Mouse (Mus musculus): ENCODE results near the gene Larp7. TPM values are rescaled to one million over a fixed set of nuclear protein-coding genes. Genes with fewer than 3 reads are reported as not detected.

Larp7 gene
- total and polyA plus RNA-seq, 3 experiments: 2.6 to 23.4 (median 21.6) TPM

GRCm38 (mm10) chr3:127539193-127539592 is 14.0 kb downstream of the Larp7 start:
- TF ChIP-seq POLR2A (IDR thresholded peaks at IDR 0.05; ENCODE audit: insufficient read depth, low read depth, low read length): no peak
- no peak for TF ChIP-seq CTCF (IDR thresholded peaks at IDR 0.05)
- no peak for TF ChIP-seq EP300 (IDR thresholded peaks at IDR 0.05; ENCODE audit: insufficient read depth, low read depth, low read length)

GRCm38 (mm10) chr3:127530293-127530692 is 22.9 kb downstream of the Larp7 start:
- Histone ChIP-seq H3K27me3 (ENCODE audit: control insufficient read depth, insufficient read depth, low read length) (no peaks in the 10 kb centered on the region), H3K9ac (ENCODE audit: low read depth, low read length) (no peak overlapping the region), H3K36me3 (ENCODE audit: control insufficient read depth, insufficient read depth, low read length) (no peaks in the 10 kb centered on the region), H3K79me2 (replicated peaks; ENCODE audit: control insufficient read depth, insufficient read depth, low read length) (no peaks in the 10 kb centered on the region), H3K27ac (peak overlapping the region; percentile 10; the same call in 1 of the 2 replicates), H3K4me3 (no peak overlapping the region), H3K4me1 (ENCODE audit: control insufficient read depth, insufficient read depth, low read length) (peaks cover 4% of the 10 kb centered on the region; the same call in 1 of the 2 replicates)
- DNase-seq: no peak
- TF ChIP-seq CTCF (IDR thresholded peaks at IDR 0.05) (no peak), EP300 (IDR thresholded peaks at IDR 0.05; ENCODE audit: insufficient read depth, low read depth, low read length) (no peak), POLR2A (IDR thresholded peaks at IDR 0.05; ENCODE audit: insufficient read depth, low read depth, low read length) (no peak)
- 16% methylated on average over 4 of the region's 4 CpGs for WGBS
- intact Hi-C loops (cut with DNase I): loop anchor here (5.0 kb wide), 1 partner anchor 33 kb away; the partner anchor contains the start of gene Ank2

More at GRCm38 (mm10) chr3:127539193-127539592, 14.0 kb downstream of the Larp7 start:
- intact Hi-C loops (cut with DNase I): no loop called here
- Histone ChIP-seq H3K79me2 (replicated peaks; ENCODE audit: control insufficient read depth, insufficient read depth, low read length) (no peaks in the 10 kb centered on the region), H3K4me3 (no peak overlapping the region), H3K9ac (ENCODE audit: low read depth, low read length) (no peak overlapping the region), H3K27me3 (ENCODE audit: control insufficient read depth, insufficient read depth, low read length) (no peaks in the 10 kb centered on the region), H3K27ac (peak overlapping the region; percentile 68), H3K4me1 (ENCODE audit: control insufficient read depth, insufficient read depth, low read length) (no peaks in the 10 kb centered on the region; the same call in 1 of the 2 replicates), H3K36me3 (ENCODE audit: control insufficient read depth, insufficient read depth, low read length) (peaks cover 6% of the 10 kb centered on the region)
- DNase-seq: peak in 1 of 2 experiments; percentile 20
- 47% methylated on average over 6 of the region's 6 CpGs for WGBS

DNA sequence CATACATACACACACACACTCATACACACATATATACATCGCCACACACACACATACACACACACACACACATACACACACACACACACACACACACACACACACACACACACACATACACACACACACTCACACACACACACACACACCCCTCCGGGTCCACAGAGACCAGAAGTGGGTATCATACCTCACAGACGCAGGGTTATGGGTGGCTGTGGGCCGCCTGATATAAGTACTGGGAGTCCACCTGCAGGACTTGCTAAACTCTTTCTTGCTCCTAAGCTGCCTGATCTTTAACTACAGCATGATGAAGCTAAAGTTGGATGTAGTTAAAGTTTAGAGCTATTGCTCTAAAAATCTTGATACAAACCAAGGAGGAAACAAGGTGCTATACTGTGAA is 23.3 kb downstream of the Larp7 start:
- no peak overlapping the region for H3K9ac ChIP-seq (ENCODE audit: low read depth, low read length)
- no peaks in the 10 kb centered on the region for H3K79me2 ChIP-seq (replicated peaks; ENCODE audit: control insufficient read depth, insufficient read depth, low read length)
- no peak for DNase-seq
- no peak overlapping the region for H3K4me3 ChIP-seq
- H3K27ac ChIP-seq: peak overlapping the region; percentile 10; the same call in 1 of the 2 replicates
- peaks cover 4% of the 10 kb centered on the region; the same call in 1 of the 2 replicates for H3K4me1 ChIP-seq (ENCODE audit: control insufficient read depth, insufficient read depth, low read length)
- TF ChIP-seq EP300 (IDR thresholded peaks at IDR 0.05; ENCODE audit: insufficient read depth, low read depth, low read length): no peak
- no peak for TF ChIP-seq CTCF (IDR thresholded peaks at IDR 0.05)
- no peak for TF ChIP-seq POLR2A (IDR thresholded peaks at IDR 0.05; ENCODE audit: insufficient read depth, low read depth, low read length)
- intact Hi-C loops (cut with DNase I): loop anchor here (5.0 kb wide), 1 partner anchor 33 kb away; the partner anchor contains the start of gene Ank2
- WGBS: 73% methylated on average over 4 of the region's 4 CpGs
- H3K27me3 ChIP-seq (ENCODE audit: control insufficient read depth, insufficient read depth, low read length): no peaks in the 10 kb centered on the region
- H3K36me3 ChIP-seq (ENCODE audit: control insufficient read depth, insufficient read depth, low read length): no peaks in the 10 kb centered on the region; the same call in 1 of the 2 replicates

DNA sequence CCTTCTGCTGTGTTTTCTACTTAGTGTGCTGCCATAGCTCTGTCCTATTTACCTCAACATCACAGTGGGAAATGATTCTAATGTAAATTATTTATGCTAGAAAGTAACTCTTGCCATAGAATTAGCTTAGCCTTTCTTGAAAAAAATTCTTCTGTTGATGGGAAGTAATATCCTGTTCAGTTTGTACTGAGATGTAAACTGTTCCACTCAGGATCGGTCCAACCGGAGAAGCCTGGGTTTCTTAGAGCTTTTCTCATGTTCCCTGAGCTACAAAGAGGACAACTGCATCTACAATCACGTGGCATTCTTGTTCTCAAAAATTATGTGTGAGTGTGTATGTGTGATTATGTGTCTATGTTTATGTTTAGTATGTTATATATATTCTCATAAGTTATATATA is 23.9 kb downstream of the Larp7 start:
- H3K27me3 ChIP-seq (ENCODE audit: control insufficient read depth, insufficient read depth, low read length): no peaks in the 10 kb centered on the region
- no peaks in the 10 kb centered on the region; the same call in none of the 2 replicates for H3K36me3 ChIP-seq (ENCODE audit: control insufficient read depth, insufficient read depth, low read length)
- peaks cover 6% of the 10 kb centered on the region for H3K4me1 ChIP-seq (ENCODE audit: control insufficient read depth, insufficient read depth, low read length)
- no peak overlapping the region for H3K9ac ChIP-seq (ENCODE audit: low read depth, low read length)
- no peak for TF ChIP-seq CTCF (IDR thresholded peaks at IDR 0.05)
- DNase-seq: no peak
- H3K27ac ChIP-seq: no peak overlapping the region
- 79% methylated on average over 3 of the region's 3 CpGs for WGBS
- H3K79me2 ChIP-seq (replicated peaks; ENCODE audit: control insufficient read depth, insufficient read depth, low read length): no peaks in the 10 kb centered on the region
- intact Hi-C loops (cut with DNase I): no loop called here
- no peak overlapping the region for H3K4me3 ChIP-seq

DNA sequence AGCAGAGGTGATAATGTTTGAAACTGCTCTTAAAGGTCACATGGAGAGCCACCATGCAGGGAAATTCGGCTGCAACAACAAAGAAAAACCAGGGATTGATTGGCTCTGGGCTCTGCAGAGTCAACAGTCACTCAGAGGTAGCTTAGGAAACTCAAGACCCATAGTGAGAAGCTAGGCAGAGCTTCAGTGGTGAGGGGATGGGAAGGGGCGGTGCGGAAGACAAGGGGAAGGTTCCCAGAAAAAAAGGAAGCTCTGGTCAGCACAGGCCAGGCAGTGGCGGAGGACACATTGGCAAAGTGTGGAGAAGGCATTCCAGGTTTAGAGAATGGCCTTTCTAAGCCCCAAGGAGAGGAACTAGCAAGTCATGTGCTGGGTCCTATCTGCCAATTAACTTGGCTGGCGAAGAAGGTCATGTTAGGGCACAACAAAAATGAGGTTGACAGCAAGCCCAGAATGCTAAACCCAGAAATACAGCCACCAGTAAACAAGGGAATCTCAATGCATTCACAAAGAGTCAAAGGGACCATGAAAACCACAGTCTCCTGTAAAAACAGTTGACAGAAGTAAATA is 25.6 kb downstream of the Larp7 start:
- DNase-seq: peak; percentile 27 to 60
- Histone ChIP-seq H3K4me1 (ENCODE audit: control insufficient read depth, insufficient read depth, low read length) (peaks cover 6% of the 10 kb centered on the region), H3K36me3 (ENCODE audit: control insufficient read depth, insufficient read depth, low read length) (no peaks in the 10 kb centered on the region; the same call in none of the 2 replicates), H3K4me3 (no peak overlapping the region), H3K79me2 (replicated peaks; ENCODE audit: control insufficient read depth, insufficient read depth, low read length) (no peaks in the 10 kb centered on the region), H3K27ac (peak overlapping the region; percentile 75), H3K27me3 (ENCODE audit: control insufficient read depth, insufficient read depth, low read length) (no peaks in the 10 kb centered on the region), H3K9ac (ENCODE audit: low read depth, low read length) (no peak overlapping the region)
- TF ChIP-seq POLR2A (IDR thresholded peaks at IDR 0.05; ENCODE audit: insufficient read depth, low read depth, low read length): peak; percentile 46; the same call in 1 of the 2 replicates
- peak; percentile 61; the same call in 1 of the 2 replicates for TF ChIP-seq EP300 (IDR thresholded peaks at IDR 0.05; ENCODE audit: insufficient read depth, low read depth, low read length)
- TF ChIP-seq CTCF (IDR thresholded peaks at IDR 0.05): no peak
- 40% methylated on average over 5 of the region's 5 CpGs for WGBS
- intact Hi-C loops (cut with DNase I): no loop called here

GRCm38 (mm10) chr3:127525188-127525819 is 27.8 kb downstream of the Larp7 start:
- intact Hi-C loops (cut with DNase I): no loop called here
- Histone ChIP-seq H3K36me3 (ENCODE audit: control insufficient read depth, insufficient read depth, low read length) (no peaks in the 10 kb centered on the region; the same call in none of the 2 replicates), H3K79me2 (replicated peaks; ENCODE audit: control insufficient read depth, insufficient read depth, low read length) (no peaks in the 10 kb centered on the region), H3K4me1 (ENCODE audit: control insufficient read depth, insufficient read depth, low read length) (peaks cover 6% of the 10 kb centered on the region), H3K27me3 (ENCODE audit: control insufficient read depth, insufficient read depth, low read length) (no peaks in the 10 kb centered on the region), H3K9ac (ENCODE audit: low read depth, low read length) (peak overlapping the region; percentile 57), H3K4me3 (no peak overlapping the region), H3K27ac (peak overlapping the region; percentile 78)
- DNase-seq: peak; percentile 23 to 58
- TF ChIP-seq POLR2A (IDR thresholded peaks at IDR 0.05; ENCODE audit: insufficient read depth, low read depth, low read length) (peak; percentile 78), EP300 (IDR thresholded peaks at IDR 0.05; ENCODE audit: insufficient read depth, low read depth, low read length) (0 out of 2 replicates have a peak, but pooled peaks have one; percentile 42), CTCF (IDR thresholded peaks at IDR 0.05) (no peak)
- 39% methylated on average over 8 of the region's 8 CpGs for WGBS
